Mouse (Mus musculus) skeletal muscle tissue, adult 2 months (tissue): ENCODE data around the gene Rps27.
"Not testable (repeated sequence)": the region's sequence is repeated elsewhere in the genome, so short reads cannot be mapped to it uniquely, and the experiment has no call there.

ENCODE experiments used
- DNase-seq: peaks from one replicate; pipeline ENCODE4 v3.0.0-alpha.2; 2012; ENCODE audit warnings: low read depth, low spot score

The Rps27 gene

GRCm38 (mm10) chr3:90213377-90213866 is at the start of gene Rps27, which contains the start of gene Rab13:
TSS of gene Rps27 (minus strand) at chr3:90213651.
TSS of gene Rab13 (plus strand) at chr3:90213695.
- DNase-seq = peak; percentile 96

- no peak for DNase-seq
Measured at GRCm38 (mm10) chr3:90258521-90258920, 45.1 kb upstream of the Rps27 start.

GRCm38 (mm10) chr3:90256731-90257530 is 43.5 kb upstream of the Rps27 start:
- no peak for DNase-seq

GRCm38 (mm10) chr3:90255784-90256353 is 42.4 kb upstream of the Rps27 start:
- DNase-seq = no peak

- DNase-seq = no peak
Measured at GRCm38 (mm10) chr3:90255194-90255565, 41.7 kb upstream of the Rps27 start.

- no peak for DNase-seq
Measured at GRCm38 (mm10) chr3:90254419-90255193, 41.2 kb upstream of the Rps27 start.

GRCm38 (mm10) chr3:90253653-90254418 is 40.4 kb upstream of the Rps27 start, which contains the start of gene Crtc2:
TSS of gene Crtc2 (plus strand) at chr3:90254163.
- DNase-seq = peak; percentile 97

GRCm38 (mm10) chr3:90253174-90253573 is 39.7 kb upstream of the Rps27 start:
- not testable (repeated sequence) for DNase-seq

GRCm38 (mm10) chr3:90252659-90253058 is 39.2 kb upstream of the Rps27 start:
- DNase-seq = not testable (repeated sequence)

GRCm38 (mm10) chr3:90251731-90252226 is 38.3 kb upstream of the Rps27 start:
- DNase-seq = not testable (repeated sequence)

- no peak for DNase-seq
Measured at GRCm38 (mm10) chr3:90250791-90251190, 37.3 kb upstream of the Rps27 start.

- no peak for DNase-seq
Measured at GRCm38 (mm10) chr3:90248746-90249100, 35.3 kb upstream of the Rps27 start.

- DNase-seq = peak; percentile 92
Measured at GRCm38 (mm10) chr3:90247960-90248745, 34.7 kb upstream of the Rps27 start, which contains the start of gene Slc39a1. TSS of gene Slc39a1 (plus strand) at chr3:90248172.

GRCm38 (mm10) chr3:90247630-90247959 is 34.1 kb upstream of the Rps27 start:
- no peak for DNase-seq

GRCm38 (mm10) chr3:90245406-90245805 is 32.0 kb upstream of the Rps27 start:
- no peak for DNase-seq

GRCm38 (mm10) chr3:90242984-90243775 is 29.7 kb upstream of the Rps27 start, which contains the start of gene Creb3l4:
TSS of gene Creb3l4 (minus strand) at chr3:90243512.
- no peak for DNase-seq

- no peak for DNase-seq
Measured at GRCm38 (mm10) chr3:90241669-90242358, 28.4 kb upstream of the Rps27 start.

GRCm38 (mm10) chr3:90241251-90241650 is 27.8 kb upstream of the Rps27 start:
- DNase-seq = no peak
